Mouse (Mus musculus): ENCODE measurements around the gene Gpr68. TPM values are rescaled to one million over a fixed set of nuclear protein-coding genes. Genes with fewer than 3 reads are reported as not detected.

Gene Gpr68
- polyA plus RNA-seq, 1 experiment from 2014 or later: 0.48 TPM

DNA sequence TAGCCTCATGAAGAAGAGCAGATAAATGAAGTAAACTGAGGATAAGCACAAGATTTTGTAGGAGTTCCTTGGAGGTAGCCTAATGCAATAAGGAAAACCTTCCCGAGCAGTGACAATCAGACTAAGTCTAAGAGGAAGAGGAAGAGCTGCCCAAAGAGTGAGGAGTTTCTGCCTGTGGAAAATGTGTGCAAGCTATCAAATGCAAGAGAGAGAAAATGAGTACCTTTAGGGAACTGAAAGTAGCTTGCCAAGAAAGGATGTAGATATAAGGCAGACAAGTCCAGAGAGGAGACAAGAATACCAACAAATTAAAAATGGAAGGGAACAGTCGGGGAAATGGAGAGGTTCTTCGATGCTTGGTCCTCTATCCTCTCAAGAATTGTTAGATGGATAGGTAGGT, 22.4 kb downstream of the Gpr68 start:
- no peaks in the 10 kb centered on the region for H3K4me1 ChIP-seq
- 94% methylated on average over 3 of the region's 3 CpGs for WGBS
- H3K4me2 ChIP-seq (replicated peaks): no peak overlapping the region
- H3K4me3 ChIP-seq: no peak overlapping the region
- no peaks in the 10 kb centered on the region for H3K36me3 ChIP-seq
- H3K27me3 ChIP-seq: no peaks in the 10 kb centered on the region
- ATAC-seq (ENCODE audit: low FRiP score): no peak
- no peak overlapping the region for H3K27ac ChIP-seq
- H3K9me3 ChIP-seq (replicated peaks): no peaks in the 10 kb centered on the region
- H3K9ac ChIP-seq: no peak overlapping the region

GRCm38 (mm10) chr12:100883168-100883567, 24.8 kb downstream of the Gpr68 start:
- H3K27me3 ChIP-seq: no peaks in the 10 kb centered on the region
- no peaks in the 10 kb centered on the region for H3K9me3 ChIP-seq (replicated peaks)
- no peak overlapping the region for H3K27ac ChIP-seq
- ATAC-seq (ENCODE audit: low FRiP score): no peak
- no peaks in the 10 kb centered on the region for H3K36me3 ChIP-seq
- H3K4me2 ChIP-seq (replicated peaks): no peak overlapping the region
- no peaks in the 10 kb centered on the region for H3K4me1 ChIP-seq
- H3K4me3 ChIP-seq: no peak overlapping the region
- WGBS: 87% methylated on average over 7 of the region's 7 CpGs
- H3K9ac ChIP-seq: no peak overlapping the region

DNA sequence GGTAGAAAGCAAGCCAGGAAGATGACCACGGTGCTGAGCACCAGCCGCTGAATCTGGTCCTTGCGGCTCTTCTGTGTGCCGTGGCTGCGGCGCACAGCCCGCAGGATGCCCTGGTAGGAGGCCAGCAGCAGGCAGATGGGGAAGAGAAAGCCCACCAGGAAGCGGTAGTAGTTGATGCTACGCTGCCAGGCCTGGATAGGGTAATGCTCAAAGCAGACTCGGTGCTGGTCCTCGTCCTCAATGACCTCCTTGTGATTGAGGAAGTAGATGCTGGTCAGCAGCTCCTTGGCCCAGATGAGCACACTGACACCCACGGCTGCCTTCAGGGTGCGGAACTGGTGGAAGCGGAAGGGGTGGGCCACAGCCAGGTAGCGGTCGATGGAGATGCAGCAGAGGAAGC, 29.4 kb downstream of the Gpr68 start:
- H3K4me3 ChIP-seq: no peak overlapping the region
- H3K27ac ChIP-seq: no peak overlapping the region
- no peak for ATAC-seq (ENCODE audit: low FRiP score)
- H3K36me3 ChIP-seq: no peaks in the 10 kb centered on the region
- no peaks in the 10 kb centered on the region for H3K4me1 ChIP-seq
- 91% methylated on average over 16 of the region's 16 CpGs for WGBS
- H3K9me3 ChIP-seq (replicated peaks): no peaks in the 10 kb centered on the region
- H3K9ac ChIP-seq: no peak overlapping the region
- no peak overlapping the region for H3K4me2 ChIP-seq (replicated peaks)
- no peaks in the 10 kb centered on the region for H3K27me3 ChIP-seq

GRCm38 (mm10) chr12:100877936-100878335, 30.1 kb downstream of the Gpr68 start:
- H3K4me2 ChIP-seq (replicated peaks): no peak overlapping the region
- 88% methylated on average over 6 of the region's 6 CpGs for WGBS
- H3K4me3 ChIP-seq: no peak overlapping the region
- no peak overlapping the region for H3K27ac ChIP-seq
- H3K4me1 ChIP-seq: no peaks in the 10 kb centered on the region
- no peaks in the 10 kb centered on the region for H3K36me3 ChIP-seq
- H3K9ac ChIP-seq: no peak overlapping the region
- no peaks in the 10 kb centered on the region for H3K9me3 ChIP-seq (replicated peaks)
- ATAC-seq (ENCODE audit: low FRiP score): no peak
- no peaks in the 10 kb centered on the region for H3K27me3 ChIP-seq

DNA sequence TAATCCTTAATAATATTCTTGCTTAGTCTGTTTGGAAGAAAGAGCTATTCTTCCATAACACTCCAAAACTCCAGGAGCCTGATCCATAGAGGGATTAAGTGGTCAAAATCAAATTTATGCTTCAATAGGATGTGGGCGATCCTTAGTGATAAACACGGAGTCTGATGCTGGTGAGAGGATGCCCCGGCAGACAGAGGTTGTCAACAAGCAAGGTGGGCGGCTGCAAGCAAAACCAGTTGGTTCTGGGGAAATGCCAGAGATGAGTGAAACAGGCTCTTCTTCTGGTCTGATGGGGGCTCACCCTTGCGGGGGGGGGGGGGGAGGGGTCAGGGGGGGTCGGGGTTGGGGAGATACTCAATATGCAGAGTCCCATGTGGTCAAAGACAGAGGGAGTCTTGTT, 32.0 kb downstream of the Gpr68 start:
- H3K27ac ChIP-seq: no peak overlapping the region
- H3K36me3 ChIP-seq: no peaks in the 10 kb centered on the region
- ATAC-seq (ENCODE audit: low FRiP score): no peak
- H3K27me3 ChIP-seq: no peaks in the 10 kb centered on the region
- 90% methylated on average over 4 of the region's 6 CpGs for WGBS
- no peaks in the 10 kb centered on the region for H3K4me1 ChIP-seq
- H3K9me3 ChIP-seq (replicated peaks): no peaks in the 10 kb centered on the region
- H3K9ac ChIP-seq: no peak overlapping the region
- no peak overlapping the region for H3K4me3 ChIP-seq
- no peak overlapping the region for H3K4me2 ChIP-seq (replicated peaks)

DNA sequence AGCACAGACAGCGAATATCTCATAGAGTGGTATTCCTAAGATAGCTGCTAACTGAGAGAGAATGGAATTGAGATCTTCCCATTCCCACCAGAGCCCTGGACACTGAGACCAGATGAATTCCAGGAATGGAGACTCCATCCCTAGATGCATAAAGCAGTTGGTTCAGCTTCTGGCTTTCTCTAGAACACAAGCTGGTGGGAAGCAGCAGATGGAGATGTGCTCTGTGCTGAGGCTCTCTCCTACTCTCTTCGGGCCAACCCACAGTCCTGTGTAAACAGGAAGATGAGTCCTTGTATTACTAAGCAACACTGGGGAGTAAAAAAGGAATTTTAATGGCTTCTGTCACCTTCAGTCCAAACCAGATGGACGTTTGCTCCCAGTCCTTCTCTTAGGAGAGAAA, 32.4 kb downstream of the Gpr68 start:
- Histone ChIP-seq H3K27me3 (no peaks in the 10 kb centered on the region), H3K4me3 (no peak overlapping the region)
- 75% methylated on average over 3 of the region's 3 CpGs for WGBS

GRCm38 (mm10) chr12:100873612-100874011, 34.4 kb downstream of the Gpr68 start:
- 85% methylated on average over 3 of the region's 3 CpGs for WGBS
- Histone ChIP-seq H3K4me3 (no peak overlapping the region), H3K36me3 (no peaks in the 10 kb centered on the region), H3K27me3 (no peaks in the 10 kb centered on the region), H3K4me2 (replicated peaks) (no peak overlapping the region), H3K9me3 (replicated peaks) (no peaks in the 10 kb centered on the region), H3K27ac (no peak overlapping the region), H3K4me1 (no peaks in the 10 kb centered on the region), H3K9ac (no peak overlapping the region)
- no peak for ATAC-seq (ENCODE audit: low FRiP score)

More for the DNA sequence above, 32.4 kb downstream of the Gpr68 start:
- Histone ChIP-seq H3K36me3 (no peaks in the 10 kb centered on the region), H3K27ac (no peak overlapping the region), H3K9ac (no peak overlapping the region), H3K9me3 (replicated peaks) (no peaks in the 10 kb centered on the region), H3K4me1 (no peaks in the 10 kb centered on the region), H3K4me2 (replicated peaks) (no peak overlapping the region)
- no peak for ATAC-seq (ENCODE audit: low FRiP score)

- Histone ChIP-seq H3K36me3 (no peaks in the 10 kb centered on the region), H3K4me2 (replicated peaks) (no peak overlapping the region), H3K9ac (no peak overlapping the region), H3K9me3 (replicated peaks) (no peaks in the 10 kb centered on the region), H3K4me3 (no peak overlapping the region), H3K27me3 (no peaks in the 10 kb centered on the region), H3K27ac (no peak overlapping the region), H3K4me1 (0 out of 2 replicates have a peak, but pooled peaks cover 2% of the 10 kb centered on the region)
- ATAC-seq (ENCODE audit: low FRiP score): no peak
- 80% methylated on average over 2 of the region's 2 CpGs for WGBS
Observed at GRCm38 (mm10) chr12:100871841-100872240, 36.2 kb downstream of the Gpr68 start.

DNA sequence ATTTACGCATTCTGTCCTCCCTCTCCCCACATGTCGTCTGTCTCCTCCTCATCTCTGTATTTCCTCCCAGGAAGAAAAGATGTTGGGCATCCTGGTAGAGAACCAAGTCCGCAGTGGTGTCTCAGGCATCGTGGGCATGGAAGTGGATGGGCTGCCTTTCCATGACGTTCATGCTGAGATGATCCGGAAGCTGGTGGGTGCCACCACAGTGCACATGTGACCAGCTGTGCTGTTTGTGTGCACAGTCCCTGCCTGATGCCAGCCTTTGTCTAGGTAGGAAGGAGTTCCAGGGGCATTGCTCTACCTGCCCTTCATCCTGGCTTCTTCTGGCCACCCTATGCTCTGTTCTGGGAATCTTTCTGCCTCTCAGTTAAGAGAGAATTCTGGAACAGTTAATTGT, 36.8 kb downstream of the Gpr68 start:
- Histone ChIP-seq H3K9me3 (replicated peaks) (no peaks in the 10 kb centered on the region), H3K4me3 (no peak overlapping the region), H3K36me3 (no peaks in the 10 kb centered on the region), H3K9ac (no peak overlapping the region), H3K27ac (no peak overlapping the region), H3K4me2 (replicated peaks) (no peak overlapping the region), H3K27me3 (no peaks in the 10 kb centered on the region), H3K4me1 (0 out of 2 replicates have a peak, but pooled peaks cover 2% of the 10 kb centered on the region)
- ATAC-seq (ENCODE audit: low FRiP score): no peak
- 96% methylated on average over 6 of the region's 6 CpGs for WGBS

DNA sequence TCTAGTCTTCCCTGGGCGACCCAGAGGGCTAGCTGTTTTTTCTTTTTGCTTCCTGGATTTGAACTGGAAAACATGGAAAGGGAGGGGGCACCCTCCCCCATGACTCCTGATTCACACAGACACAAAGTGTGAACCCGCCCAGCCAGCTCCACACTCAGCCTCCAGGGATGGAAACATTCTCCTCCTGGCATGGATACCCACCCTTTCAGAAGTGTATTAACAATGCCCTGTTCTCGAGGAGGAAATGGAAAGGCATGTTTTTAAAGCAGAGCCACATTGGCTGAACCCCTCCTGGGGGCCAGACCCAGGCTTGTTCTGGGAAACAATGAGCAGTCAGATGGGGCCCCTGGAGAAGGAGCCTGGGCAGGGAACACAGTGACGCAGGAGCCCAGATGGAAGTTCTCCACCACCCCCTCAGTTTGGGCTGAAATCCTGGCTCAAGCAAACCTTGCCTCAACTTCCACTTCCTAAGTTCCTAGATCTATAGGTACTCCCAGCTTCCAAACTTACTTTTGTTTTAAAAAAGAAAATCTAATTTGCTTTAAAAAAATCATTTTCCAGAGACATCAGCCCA, 39.9 kb downstream of the Gpr68 start:
- no peak for ATAC-seq (ENCODE audit: low FRiP score)
- Histone ChIP-seq H3K4me2 (replicated peaks) (no peak overlapping the region), H3K4me1 (0 out of 2 replicates have a peak, but pooled peaks cover 5% of the 10 kb centered on the region), H3K9ac (no peak overlapping the region), H3K36me3 (no peaks in the 10 kb centered on the region), H3K27ac (no peak overlapping the region), H3K4me3 (no peak overlapping the region), H3K27me3 (no peaks in the 10 kb centered on the region), H3K9me3 (replicated peaks) (no peaks in the 10 kb centered on the region)
- WGBS: 59% methylated on average over 4 of the region's 4 CpGs

DNA sequence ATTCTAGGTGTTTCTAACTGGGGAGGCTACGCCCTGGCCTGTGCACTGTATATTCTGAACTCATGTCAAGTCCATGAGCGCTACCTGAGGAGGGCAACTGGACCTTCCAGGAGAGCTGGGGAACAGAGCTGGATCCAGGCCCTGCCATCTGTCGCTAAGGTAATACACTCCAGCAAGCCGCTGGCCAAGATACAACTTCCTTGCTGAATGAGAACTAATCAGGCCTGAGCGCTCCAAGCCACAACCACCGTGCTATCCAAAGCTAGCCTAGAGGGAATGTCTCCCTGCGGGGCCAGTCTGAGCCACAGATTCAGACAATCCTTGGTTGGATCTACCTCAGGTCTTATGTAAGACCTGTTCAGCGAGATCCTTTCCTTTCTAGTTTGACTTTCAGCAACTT, 40.9 kb downstream of the Gpr68 start:
- H3K4me1 ChIP-seq: 0 out of 2 replicates have a peak, but pooled peaks cover 5% of the 10 kb centered on the region
- no peak overlapping the region for H3K4me3 ChIP-seq
- no peaks in the 10 kb centered on the region for H3K9me3 ChIP-seq (replicated peaks)
- no peak for ATAC-seq (ENCODE audit: low FRiP score)
- no peaks in the 10 kb centered on the region for H3K36me3 ChIP-seq
- WGBS: 91% methylated on average over 8 of the region's 8 CpGs
- H3K27ac ChIP-seq: no peak overlapping the region
- no peak overlapping the region for H3K9ac ChIP-seq
- no peak overlapping the region for H3K4me2 ChIP-seq (replicated peaks)
- H3K27me3 ChIP-seq: no peaks in the 10 kb centered on the region

DNA sequence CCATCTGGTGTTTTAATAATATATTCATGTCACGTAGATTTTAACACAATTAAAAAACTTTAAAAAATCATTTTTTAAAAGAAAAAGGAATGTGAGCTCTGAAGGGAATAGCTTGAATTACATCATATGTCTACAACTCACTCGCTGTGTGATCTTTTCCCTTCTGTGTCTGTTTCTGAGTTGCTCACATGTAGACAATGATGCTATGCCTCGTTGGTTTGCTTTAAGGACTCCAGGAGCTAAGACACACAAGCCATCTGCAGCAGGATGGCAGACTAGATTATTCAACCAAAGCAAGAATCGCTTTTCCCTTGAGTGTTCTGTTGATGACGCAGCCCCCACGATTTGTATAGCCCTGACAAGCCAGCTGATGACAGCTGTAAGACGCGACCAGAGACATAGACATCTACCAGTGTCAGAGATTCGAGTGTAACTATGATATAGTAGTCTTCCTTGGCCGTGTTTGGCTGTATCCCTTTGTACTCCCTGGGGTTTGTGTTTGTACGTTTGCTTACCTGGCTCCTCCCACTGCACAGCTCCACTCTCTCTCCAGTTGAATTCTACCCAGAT, 42.4 kb downstream of the Gpr68 start:
- H3K4me3 ChIP-seq: no peak overlapping the region
- H3K9me3 ChIP-seq (replicated peaks): no peaks in the 10 kb centered on the region
- ATAC-seq (ENCODE audit: low FRiP score): no peak; the same call in 1 of the 2 replicates
- no peak overlapping the region for H3K4me2 ChIP-seq (replicated peaks)
- 0 out of 2 replicates have a peak, but pooled peaks cover 5% of the 10 kb centered on the region for H3K4me1 ChIP-seq
- 65% methylated on average over 11 of the region's 11 CpGs for WGBS
- no peaks in the 10 kb centered on the region for H3K36me3 ChIP-seq
- no peak overlapping the region for H3K9ac ChIP-seq
- no peak overlapping the region for H3K27ac ChIP-seq
- no peaks in the 10 kb centered on the region for H3K27me3 ChIP-seq

GRCm38 (mm10) chr12:100865072-100865471, 42.9 kb downstream of the Gpr68 start:
- Histone ChIP-seq H3K4me1 (0 out of 2 replicates have a peak, but pooled peaks cover 5% of the 10 kb centered on the region), H3K4me3 (no peak overlapping the region), H3K9ac (no peak overlapping the region), H3K9me3 (replicated peaks) (no peaks in the 10 kb centered on the region), H3K27me3 (no peaks in the 10 kb centered on the region), H3K27ac (no peak overlapping the region), H3K36me3 (no peaks in the 10 kb centered on the region), H3K4me2 (replicated peaks) (no peak overlapping the region)
- ATAC-seq (ENCODE audit: low FRiP score): no peak
